8 mouse cellular contexts compared by ENCODE assay signal in the genomic region with DNA sequence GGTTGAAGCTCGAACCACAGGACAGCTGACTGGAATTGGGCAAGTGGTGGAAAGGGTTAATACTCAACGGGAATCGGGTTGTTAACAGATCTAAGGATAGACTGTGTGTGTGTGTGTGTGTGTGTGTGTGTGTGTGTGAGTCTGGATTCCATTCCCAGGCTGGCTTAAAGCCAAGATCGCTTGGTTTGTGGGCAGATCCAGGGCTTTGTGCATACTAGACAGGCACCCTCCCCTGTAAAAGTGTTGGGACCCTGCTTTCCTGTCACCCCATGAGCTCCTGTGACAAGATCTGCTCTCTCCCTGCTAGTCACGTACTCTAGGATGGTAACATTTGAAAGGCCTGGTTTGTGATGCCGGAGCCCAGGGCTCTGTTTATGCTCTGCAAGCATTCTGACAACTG. TPM values are rescaled to one million over a fixed set of nuclear protein-coding genes. Genes with fewer than 3 reads are reported as not detected.
DNase-seq lines count a peak whose midpoint lies in the region; ATAC-seq and TF ChIP-seq lines count a peak whose summit lies in the region.

No protein-coding gene starts in this region.

- H3K27ac ChIP-seq in heart, embryonic 16.5 days (ENCODE audit: low read length): peak overlapping the region; percentile 59

- peak overlapping the region; percentile 26 for H3K9ac ChIP-seq in heart, embryonic 16.5 days (ENCODE audit: low read length)

- peaks cover 39% of the 10 kb centered on the region for H3K4me1 ChIP-seq in heart, embryonic 16.5 days (ENCODE audit: control insufficient read depth, insufficient read depth, low read length)

- 22% methylated on average over 6 of the region's 6 CpGs for WGBS in heart, embryonic 16.5 days

- peak; percentile 52 to 60 for DNase-seq in left cerebral cortex, postnatal 25 days (ENCODE audit: low spot score in 2 of 2)
- DNase-seq in left cerebral cortex, adult 9 months (ENCODE audit: low spot score in 2 of 2): no peak
- DNase-seq in brain, embryonic 14.5 days (ENCODE audit: low read depth): peak; percentile 86
- DNase-seq in kidney, postnatal 4 days: peak; percentile 70 to 79
- DNase-seq in right cerebral cortex, postnatal 25 days: peak; percentile 38
- DNase-seq in spleen, postnatal 4 days (ENCODE audit: low spot score in 2 of 2): no peak
- no peak for DNase-seq in thymus, adult 18-20 months

- no peak for ATAC-seq in heart, embryonic 16.5 days (replicated peaks; ENCODE audit: extremely low read depth, insufficient read depth, low FRiP score)

- H3K36me3 ChIP-seq in heart, embryonic 16.5 days (ENCODE audit: control insufficient read depth, insufficient read depth): peaks cover 42% of the 10 kb centered on the region

- TF ChIP-seq POLR2A in brain, embryonic 14.5 days (IDR thresholded peaks at IDR 0.05; ENCODE audit: borderline replicate concordance, extremely low read depth, insufficient read depth, insufficient read length, poor library complexity, severe bottlenecking): no peak

- no peak overlapping the region for H3K4me2 ChIP-seq in heart, embryonic 16.5 days (ENCODE audit: low read depth, low read length)

- intact Hi-C loops in left cerebral cortex, postnatal 25 days (cut with DNase I): no loop called here

- H3K27me3 ChIP-seq in heart, embryonic 16.5 days (ENCODE audit: control insufficient read depth, insufficient read depth, low read length): no peaks in the 10 kb centered on the region

- no peak overlapping the region for H3K4me3 ChIP-seq in heart, embryonic 16.5 days (ENCODE audit: low read length)

- H3K9me3 ChIP-seq in heart, embryonic 16.5 days (replicated peaks; ENCODE audit: control insufficient read depth, low read length): no peaks in the 10 kb centered on the region

- TF ChIP-seq CTCF in brain, embryonic 14.5 days (IDR thresholded peaks at IDR 0.05; ENCODE audit: borderline replicate concordance, extremely low read depth, insufficient read depth, insufficient read length): no peak

RNA-seq across cellular contexts. Expression of a gene that starts 5.7 kb away (rescaled TPM):
- 1 to 10 TPM; 5.1 to 7.3 TPM for total RNA-seq in left cerebral cortex, postnatal 25 days (2021)
- polyA plus RNA-seq in brain, embryonic 14.5 days (2012; rRNA removed): 2.6 and 2.7 TPM in 2 replicates
- polyA plus RNA-seq in heart, embryonic 16.5 days (2015; fragmentation: Nextera tagmentation; extraction: Ambion mirVana): 3.0 and 3.5 TPM in 2 replicates

RNA-seq across cellular contexts. Expression of a gene that starts 51.3 kb away (rescaled TPM):
- total RNA-seq in left cerebral cortex, postnatal 25 days (2021): 10 to 100 TPM; 15.1 to 16.7 TPM
- 17.9 and 22.1 TPM in 2 replicates for polyA plus RNA-seq in brain, embryonic 14.5 days (2012; rRNA removed)
- 5.0 and 6.7 TPM in 2 replicates for polyA plus RNA-seq in heart, embryonic 16.5 days (2015; fragmentation: Nextera tagmentation; extraction: Ambion mirVana)

RNA-seq across cellular contexts. Expression of a gene that starts 58.5 kb away (rescaled TPM):
- total RNA-seq in left cerebral cortex, postnatal 25 days (2021): 10 to 100 TPM; 15.2 to 17.2 TPM
- polyA plus RNA-seq in brain, embryonic 14.5 days (2012; rRNA removed): 15.5 and 18.0 TPM in 2 replicates
- polyA plus RNA-seq in heart, embryonic 16.5 days (2015; fragmentation: Nextera tagmentation; extraction: Ambion mirVana): 23.1 and 25.1 TPM in 2 replicates

Comparison
In these comparisons a context has a peak if more than half of its experiments do, and no peak if none do; other contexts are left out.
1. DNase-seq: peak in left cerebral cortex, postnatal 25 days (2 of 2), brain, embryonic 14.5 days (single experiment), kidney, postnatal 4 days (2 of 2) and right cerebral cortex, postnatal 25 days (single experiment); none in left cerebral cortex, adult 9 months (0 of 2), spleen, postnatal 4 days (0 of 2) and thymus, adult 18-20 months (0 of 2).